Mouse (Mus musculus): ENCODE measurements around the gene Cyp2j9. TPM values are rescaled to one million over a fixed set of nuclear protein-coding genes. Genes with fewer than 3 reads are reported as not detected.

Gene Cyp2j9
- polyA plus RNA-seq (2014; fragmentation: Illumina TruSeq; extraction: RNeasy Lipid Tissue Mini Kit (QIAGEN cat#74804); ENCODE audit: insufficient read depth, low read depth, low replicate concordance): 5.2 TPM

GRCm38 (mm10) chr4:96590911-96591790 lies at the start of gene Cyp2j9:
TSS of gene Cyp2j9 (minus strand) at chr4:96591578.

GRCm38 (mm10) chr4:96553133-96553819 lies 38.1 kb downstream of the Cyp2j9 start, which contains the start of gene Cyp2j6:
TSS of gene Cyp2j6 (minus strand) at chr4:96553661.

Other genes with a start within 250 kb of the Cyp2j9 start
- gene Cyp2j11, start 242.9 kb downstream of the Cyp2j9 start, polyA plus RNA-seq (2014; fragmentation: Illumina TruSeq; extraction: RNeasy Lipid Tissue Mini Kit (QIAGEN cat#74804); ENCODE audit: insufficient read depth, low read depth, low replicate concordance): not detected
- not detected for gene Cyp2j8, start 84.2 kb downstream of the Cyp2j9 start, polyA plus RNA-seq (2014; fragmentation: Illumina TruSeq; extraction: RNeasy Lipid Tissue Mini Kit (QIAGEN cat#74804); ENCODE audit: insufficient read depth, low read depth, low replicate concordance)
- gene Cyp2j6, start 37.9 kb downstream of the Cyp2j9 start, polyA plus RNA-seq (2014; fragmentation: Illumina TruSeq; extraction: RNeasy Lipid Tissue Mini Kit (QIAGEN cat#74804); ENCODE audit: insufficient read depth, low read depth, low replicate concordance): 6.8 TPM
- not detected for gene Cyp2j5, start 72.6 kb upstream of the Cyp2j9 start, polyA plus RNA-seq (2014; fragmentation: Illumina TruSeq; extraction: RNeasy Lipid Tissue Mini Kit (QIAGEN cat#74804); ENCODE audit: insufficient read depth, low read depth, low replicate concordance)
- gene Gm12695, start 193.6 kb upstream of the Cyp2j9 start, polyA plus RNA-seq (2014; fragmentation: Illumina TruSeq; extraction: RNeasy Lipid Tissue Mini Kit (QIAGEN cat#74804); ENCODE audit: insufficient read depth, low read depth, low replicate concordance): 0.63 TPM